Mouse (Mus musculus): ENCODE measurements around the gene Apol9b.
"Not testable (repeated sequence)": the region's sequence is repeated elsewhere in the genome, so short reads cannot be mapped to it uniquely, and the experiment has no call there.

- not testable (repeated sequence) for TF ChIP-seq UBTF (IDR thresholded peaks at IDR 0.05; ENCODE audit: borderline replicate concordance, insufficient read depth, low read depth, low read length); CHD2 (IDR thresholded peaks at IDR 0.05; ENCODE audit: low read length); KAT2A (conservative IDR thresholded peaks at IDR 0.05; ENCODE audit: low read depth, low read length); TAL1 (IDR thresholded peaks at IDR 0.05; ENCODE audit: low read length); TCF12 (IDR thresholded peaks at IDR 0.05; ENCODE audit: low read depth, low read length); GATA1 (IDR thresholded peaks at IDR 0.05; ENCODE audit: low read depth, low read length); USF1 (IDR thresholded peaks at IDR 0.05; ENCODE audit: low read depth, low read length); NELFE (IDR thresholded peaks at IDR 0.05; ENCODE audit: low read depth, low read length); POLR2A (IDR thresholded peaks at IDR 0.05; ENCODE audit: control insufficient read depth in 1 of 2, insufficient read depth in 1 of 2, low read depth in 1 of 2, low read length in 2 of 2, poor library complexity in 1 of 2); CTCF (IDR thresholded peaks at IDR 0.05 in 2 of 3, conservative IDR thresholded peaks at IDR 0.05 in 1 of 3; ENCODE audit: control insufficient read depth in 1 of 3, insufficient read depth in 1 of 3, low read depth in 2 of 3, low read length in 3 of 3, poor library complexity in 1 of 3, severe bottlenecking in 1 of 3); POLR2AphosphoS5 (IDR thresholded peaks at IDR 0.05; ENCODE audit: borderline replicate concordance, low read depth, low read length); GABPA (IDR thresholded peaks at IDR 0.05; ENCODE audit: low read depth, low read length); SIN3A (IDR thresholded peaks at IDR 0.05; ENCODE audit: low read length); MEF2A (IDR thresholded peaks at IDR 0.05; ENCODE audit: extremely low read depth, insufficient replicate concordance, low read depth, low read length, poor library complexity, severe bottlenecking)
These were observed 30.2 kb upstream of the Apol9b start, which contains the start of gene Apol7e for GRCm38 (mm10) chr15:77698656-77699055.

Measured in MEL (cell line).